Mouse (Mus musculus) E14TG2a.4 (cell line): ENCODE results near the gene Commd7.

Source experiments
- CTCF ChIP-seq: conservative IDR thresholded peaks from 2 replicates; pipeline ENCODE4 v1.5.1; 2014; ENCODE audit warnings: low read length
- NANOG ChIP-seq: IDR thresholded peaks from 2 replicates; pipeline ENCODE4 v1.6.1; 2014; ENCODE audit warnings: borderline replicate concordance, low read length, mixed read lengths

GRCm38 (mm10) chr2:153660616-153661015 lies 28.0 kb upstream of the Commd7 start:
- TF ChIP-seq NANOG (no peak), CTCF (no peak)
